Mouse (Mus musculus): ENCODE measurements at regions not wholly inside any gene's neighbourhood (a gene's known extent, or its start where the extent isn't known, plus 50 kb on each side); places are given as distances from the start of the nearest gene placed in this dataset.
"Not testable (repeated sequence)": the region's sequence is repeated elsewhere in the genome, so short reads cannot be mapped to it uniquely, and the experiment has no call there.

- Histone ChIP-seq H3K4me1 (replicated peaks) (no peaks in the 10 kb centered on the region), H3K9me3 (replicated peaks) (no peaks in the 10 kb centered on the region), H3K27me3 (no peaks in the 10 kb centered on the region), H3K4me2 (no peak overlapping the region), H3K27ac (replicated peaks) (no peak overlapping the region), H3K9ac (no peak overlapping the region), H3K36me3 (replicated peaks) (no peaks in the 10 kb centered on the region), H3K4me3 (replicated peaks) (no peak overlapping the region)
- no peak for ATAC-seq (ENCODE audit: insufficient read depth)
These were observed 748.0 kb upstream of the Epha7 start for GRCm38 (mm10) chr4:28064935-28065334.

- H3K27ac ChIP-seq (replicated peaks), result no peak overlapping the region
- H3K36me3 ChIP-seq (replicated peaks), result no peaks in the 10 kb centered on the region
- H3K4me1 ChIP-seq (replicated peaks), result no peaks in the 10 kb centered on the region
- ATAC-seq (ENCODE audit: insufficient read depth), result no peak
- no peak overlapping the region for H3K4me3 ChIP-seq (replicated peaks)
- no peak overlapping the region for H3K4me2 ChIP-seq
- WGBS (ENCODE audit: insufficient replicate concordance), result 47% methylated on average over 1 of the region's 1 CpGs
- H3K9me3 ChIP-seq (replicated peaks), result no peaks in the 10 kb centered on the region
- H3K27me3 ChIP-seq, result no peaks in the 10 kb centered on the region
- no peak overlapping the region for H3K9ac ChIP-seq
These were observed 747.1 kb upstream of the Epha7 start for GRCm38 (mm10) chr4:28065828-28066227.

GRCm38 (mm10) chr4:28079030-28079429 is 733.9 kb upstream of the Epha7 start:
- no peaks in the 10 kb centered on the region for H3K36me3 ChIP-seq (replicated peaks)
- no peak overlapping the region for H3K9ac ChIP-seq
- no peaks in the 10 kb centered on the region for H3K27me3 ChIP-seq
- no peaks in the 10 kb centered on the region for H3K4me1 ChIP-seq (replicated peaks)
- no peaks in the 10 kb centered on the region for H3K9me3 ChIP-seq (replicated peaks)
- WGBS (ENCODE audit: insufficient replicate concordance), result 48% methylated on average over 2 of the region's 2 CpGs
- no peak overlapping the region for H3K4me2 ChIP-seq
- no peak overlapping the region for H3K4me3 ChIP-seq (replicated peaks)
- no peak overlapping the region for H3K27ac ChIP-seq (replicated peaks)
- no peak for ATAC-seq (ENCODE audit: insufficient read depth)

- Histone ChIP-seq H3K36me3 (replicated peaks) (no peaks in the 10 kb centered on the region), H3K9me3 (replicated peaks) (0 out of 2 replicates have a peak, but pooled peaks cover 3% of the 10 kb centered on the region), H3K27me3 (no peaks in the 10 kb centered on the region), H3K4me2 (no peak overlapping the region), H3K4me1 (replicated peaks) (no peaks in the 10 kb centered on the region), H3K4me3 (replicated peaks) (no peak overlapping the region), H3K27ac (replicated peaks) (no peak overlapping the region), H3K9ac (no peak overlapping the region)
- ATAC-seq (ENCODE audit: insufficient read depth), result no peak
- WGBS (ENCODE audit: insufficient replicate concordance), result 35% methylated on average over 3 of the region's 3 CpGs
These were observed 720.1 kb upstream of the Epha7 start for GRCm38 (mm10) chr4:28092854-28093253.

GRCm38 (mm10) chr4:28143165-28143564 is 669.8 kb upstream of the Epha7 start:
- Histone ChIP-seq H3K9ac (no peak overlapping the region), H3K27ac (replicated peaks) (no peak overlapping the region), H3K4me3 (replicated peaks) (no peak overlapping the region), H3K36me3 (replicated peaks) (no peaks in the 10 kb centered on the region), H3K4me1 (replicated peaks) (no peaks in the 10 kb centered on the region), H3K27me3 (no peaks in the 10 kb centered on the region), H3K4me2 (no peak overlapping the region), H3K9me3 (replicated peaks) (no peaks in the 10 kb centered on the region)
- ATAC-seq (ENCODE audit: insufficient read depth), result no peak
- 61% methylated on average over 8 of the region's 8 CpGs for WGBS (ENCODE audit: insufficient replicate concordance)

- no peaks in the 10 kb centered on the region for H3K27me3 ChIP-seq
- H3K9me3 ChIP-seq (replicated peaks), result no peaks in the 10 kb centered on the region
- no peak overlapping the region for H3K9ac ChIP-seq
- no peak overlapping the region for H3K4me2 ChIP-seq
- H3K36me3 ChIP-seq (replicated peaks), result no peaks in the 10 kb centered on the region
- ATAC-seq (ENCODE audit: insufficient read depth), result no peak
- WGBS (ENCODE audit: insufficient replicate concordance), result 51% methylated on average over 2 of the region's 2 CpGs
- H3K4me3 ChIP-seq (replicated peaks), result no peak overlapping the region
- H3K4me1 ChIP-seq (replicated peaks), result no peaks in the 10 kb centered on the region
- no peak overlapping the region for H3K27ac ChIP-seq (replicated peaks)
These were observed 657.8 kb upstream of the Epha7 start for GRCm38 (mm10) chr4:28155116-28155515.

GRCm38 (mm10) chr4:28176771-28177170 is 636.2 kb upstream of the Epha7 start:
- H3K4me1 ChIP-seq (replicated peaks), result no peaks in the 10 kb centered on the region
- H3K9ac ChIP-seq, result no peak overlapping the region
- H3K4me3 ChIP-seq (replicated peaks), result no peak overlapping the region
- H3K36me3 ChIP-seq (replicated peaks), result no peaks in the 10 kb centered on the region
- H3K27me3 ChIP-seq, result no peaks in the 10 kb centered on the region
- H3K9me3 ChIP-seq (replicated peaks), result no peaks in the 10 kb centered on the region
- 54% methylated on average over 3 of the region's 3 CpGs for WGBS (ENCODE audit: insufficient replicate concordance)
- ATAC-seq (ENCODE audit: insufficient read depth), result peak; percentile 96
- no peak overlapping the region for H3K27ac ChIP-seq (replicated peaks)
- H3K4me2 ChIP-seq, result no peak overlapping the region

- no peak overlapping the region for H3K9ac ChIP-seq
- H3K27me3 ChIP-seq, result no peaks in the 10 kb centered on the region
- H3K27ac ChIP-seq (replicated peaks), result no peak overlapping the region
- H3K36me3 ChIP-seq (replicated peaks), result no peaks in the 10 kb centered on the region
- WGBS (ENCODE audit: insufficient replicate concordance), result 69% methylated on average over 5 of the region's 5 CpGs
- H3K9me3 ChIP-seq (replicated peaks), result no peaks in the 10 kb centered on the region
- no peak for ATAC-seq (ENCODE audit: insufficient read depth)
- no peak overlapping the region for H3K4me2 ChIP-seq
- H3K4me1 ChIP-seq (replicated peaks), result no peaks in the 10 kb centered on the region
- H3K4me3 ChIP-seq (replicated peaks), result no peak overlapping the region
These were observed 622.1 kb upstream of the Epha7 start for GRCm38 (mm10) chr4:28190861-28191260.

GRCm38 (mm10) chr4:28227594-28228208 is 585.2 kb upstream of the Epha7 start:
- no peaks in the 10 kb centered on the region for H3K9me3 ChIP-seq (replicated peaks)
- H3K36me3 ChIP-seq (replicated peaks), result no peaks in the 10 kb centered on the region
- no peak overlapping the region for H3K27ac ChIP-seq (replicated peaks)
- no peaks in the 10 kb centered on the region for H3K4me1 ChIP-seq (replicated peaks)
- WGBS (ENCODE audit: insufficient replicate concordance), result 53% methylated on average over 2 of the region's 2 CpGs
- H3K4me2 ChIP-seq, result no peak overlapping the region
- ATAC-seq (ENCODE audit: insufficient read depth), result no peak
- H3K27me3 ChIP-seq, result no peaks in the 10 kb centered on the region
- no peak overlapping the region for H3K4me3 ChIP-seq (replicated peaks)
- H3K9ac ChIP-seq, result no peak overlapping the region

GRCm38 (mm10) chr4:28235516-28235915 is 577.4 kb upstream of the Epha7 start:
- not testable (repeated sequence) for ATAC-seq (ENCODE audit: insufficient read depth); H3K4me2 ChIP-seq; H3K9ac ChIP-seq; H3K27ac ChIP-seq (replicated peaks); H3K4me1 ChIP-seq (replicated peaks); H3K27me3 ChIP-seq; H3K36me3 ChIP-seq (replicated peaks); H3K4me3 ChIP-seq (replicated peaks); H3K9me3 ChIP-seq (replicated peaks)

GRCm38 (mm10) chr4:28242272-28242671 is 570.7 kb upstream of the Epha7 start:
- H3K4me2 ChIP-seq, result no peak overlapping the region

More at GRCm38 (mm10) chr4:28242272-28242671, 570.7 kb upstream of the Epha7 start:
- no peak overlapping the region for H3K27ac ChIP-seq (replicated peaks)
- H3K36me3 ChIP-seq (replicated peaks), result no peaks in the 10 kb centered on the region
- WGBS (ENCODE audit: insufficient replicate concordance), result 63% methylated on average over 1 of the region's 1 CpGs
- no peaks in the 10 kb centered on the region for H3K9me3 ChIP-seq (replicated peaks)
- ATAC-seq (ENCODE audit: insufficient read depth), result no peak
- no peaks in the 10 kb centered on the region for H3K27me3 ChIP-seq
- H3K4me1 ChIP-seq (replicated peaks), result no peaks in the 10 kb centered on the region
- no peak overlapping the region for H3K9ac ChIP-seq
- H3K4me3 ChIP-seq (replicated peaks), result no peak overlapping the region

All from liver, embryonic 15.5 days (tissue).